Mouse (Mus musculus) forebrain, embryonic 16.5 days (tissue): ENCODE measurements around the gene Adamts10. TPM values are rescaled to one million over a fixed set of nuclear protein-coding genes. Genes with fewer than 3 reads are reported as not detected.

Source experiments
- ATAC-seq: fragments of 200-750 bp; cut with Nextera tagmentation; 2 replicates; pipeline ENCODE4 v1.8.0; 2017; ENCODE audit warnings: mild to moderate bottlenecking, moderate library complexity
- H3K27ac ChIP-seq: fragments of 300-500 bp; sonication (generic); 2 replicates; pipeline ENCODE4 v1.5.1; 2014; ENCODE audit warnings: low read length, control low read depth
- H3K27me3 ChIP-seq: fragments of 300-500 bp; sonication (generic); replicated peaks from 2 replicates; pipeline ENCODE4 v1.6.1; 2014; ENCODE audit warnings: low read length; ENCODE audit not compliant: control insufficient read depth, insufficient read depth
- H3K36me3 ChIP-seq: fragments of 300-500 bp; sonication (generic); 2 replicates; pipeline ENCODE4 v1.6.1; 2014; ENCODE audit not compliant: control insufficient read depth, insufficient read depth
- H3K4me1 ChIP-seq: fragments of 300-500 bp; sonication (generic); replicated peaks from 2 replicates; pipeline ENCODE4 v1.6.1; 2014; ENCODE audit warnings: low read length; ENCODE audit not compliant: control insufficient read depth, insufficient read depth
- H3K4me2 ChIP-seq: fragments of 300-500 bp; sonication (generic); 2 replicates; pipeline ENCODE4 v1.6.1; 2014; ENCODE audit warnings: mild to moderate bottlenecking, low read length, control low read depth
- H3K4me3 ChIP-seq: fragments of 300-500 bp; sonication (generic); replicated peaks from 2 replicates; pipeline ENCODE4 v1.5.1; 2014; ENCODE audit warnings: mild to moderate bottlenecking, low read length, control low read depth
- H3K9ac ChIP-seq: fragments of 300-500 bp; sonication (generic); replicated peaks from 2 replicates; pipeline ENCODE4 v1.6.1; 2014; ENCODE audit warnings: low read depth, low read length, control low read depth
- H3K9me3 ChIP-seq: fragments of 300-500 bp; sonication (generic); 2 replicates; pipeline ENCODE4 v1.6.1; 2016; ENCODE audit warnings: low read length; ENCODE audit not compliant: control insufficient read depth
- WGBS: fragments of 180-500 bp; shearing (Covaris S2); extraction: QIAGEN DNeasy Blood & Tissue Kit; methylation state at CpG from one replicate; pipeline ENCODE4 v1.1.7; 2014; 5-methylcytosine and 5-hydroxymethylcytosine counted together
- polyA plus RNA-seq: library from polyadenylated mRNA; unstranded; fragments of >200 nt; fragmentation: Nextera tagmentation; extraction: Ambion mirVana; gene quantifications from 2 replicates; pipeline ENCODE4 v1.2.1, GENCODE M21; 2015

Gene Adamts10
- 36.2 and 49.8 TPM in 2 replicates for polyA plus RNA-seq

- peak within 1 kb of the TSS; percentile 69 for H3K9ac ChIP-seq
- peak within 1 kb of the TSS; percentile 61 for H3K4me3 ChIP-seq
- H3K4me2 ChIP-seq: peak within 1 kb of the TSS; percentile 64
- no peaks in the 10 kb centered on the region for H3K9me3 ChIP-seq
- WGBS: under 1% methylated on average over 39 of the region's 44 CpGs
- peaks cover 2% of the 10 kb centered on the region; the same call in 1 of the 2 replicates for H3K36me3 ChIP-seq
- H3K4me1 ChIP-seq: peaks cover 21% of the 10 kb centered on the region
- peak within 1 kb of the TSS; percentile 52 for H3K27ac ChIP-seq
- peak; percentile 68 for ATAC-seq
- H3K27me3 ChIP-seq: no peaks in the 10 kb centered on the region
Observed at GRCm38 (mm10) chr17:33523918-33524755, at the start of gene Adamts10. Adamts10 (plus strand) TSS chr17:33524204.

- 57% methylated on average over 6 of the region's 6 CpGs for WGBS
Observed at GRCm38 (mm10) chr17:33484020-33484419, 40.0 kb upstream of the Adamts10 start.

DNA sequence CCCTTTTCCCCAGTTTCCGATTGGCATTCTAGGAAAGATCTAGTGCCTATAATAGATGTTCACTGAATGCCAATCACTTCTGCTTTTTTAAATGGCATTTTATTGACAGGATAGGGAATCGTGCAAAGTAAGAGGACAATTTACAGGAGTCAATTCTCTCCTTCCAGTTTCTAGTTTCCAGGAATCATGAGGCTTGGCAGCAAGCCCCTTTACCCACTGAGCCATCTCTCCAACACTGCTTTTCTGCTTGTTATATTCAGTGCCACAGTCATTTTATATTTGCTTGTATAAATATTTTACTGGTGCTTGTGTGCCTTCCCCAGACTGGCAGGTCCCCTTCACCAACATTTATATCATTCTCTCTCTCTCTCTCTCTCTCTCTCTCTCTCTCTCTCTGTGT is 36.8 kb upstream of the Adamts10 start:
- H3K4me3 ChIP-seq: no peak overlapping the region
- no peaks in the 10 kb centered on the region for H3K36me3 ChIP-seq
- no peak for ATAC-seq
- peaks cover 7% of the 10 kb centered on the region for H3K4me1 ChIP-seq
- no peak overlapping the region for H3K27ac ChIP-seq
- no peaks in the 10 kb centered on the region for H3K27me3 ChIP-seq
- H3K9ac ChIP-seq: no peak overlapping the region
- no peaks in the 10 kb centered on the region for H3K9me3 ChIP-seq
- 51% methylated on average over 2 of the region's 2 CpGs for WGBS
- no peak overlapping the region for H3K4me2 ChIP-seq

More at GRCm38 (mm10) chr17:33484020-33484419, 40.0 kb upstream of the Adamts10 start:
- Histone ChIP-seq H3K4me2 (no peak overlapping the region), H3K9me3 (no peaks in the 10 kb centered on the region), H3K9ac (no peak overlapping the region), H3K36me3 (no peaks in the 10 kb centered on the region), H3K27me3 (no peaks in the 10 kb centered on the region), H3K4me3 (no peak overlapping the region), H3K4me1 (peaks cover 7% of the 10 kb centered on the region), H3K27ac (no peak overlapping the region)
- no peak for ATAC-seq

DNA sequence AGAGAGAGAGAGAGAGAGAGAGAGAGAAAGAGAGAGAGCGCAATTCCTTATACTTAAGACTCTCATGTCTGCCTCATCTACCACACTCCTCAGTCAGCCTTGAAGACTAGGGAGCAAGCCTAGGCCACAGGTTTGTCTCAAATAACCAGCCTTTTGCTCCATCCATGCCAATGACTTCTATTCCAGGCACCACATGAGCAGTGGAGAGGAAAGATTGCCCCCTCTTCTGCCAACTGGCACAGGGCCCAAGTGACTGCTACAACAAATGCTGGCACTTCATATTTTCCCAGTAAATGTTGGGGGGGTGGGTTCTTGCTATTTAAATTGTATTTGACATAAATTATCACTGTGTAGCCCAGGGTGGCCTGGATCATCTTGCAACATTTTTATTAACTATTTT is 36.4 kb upstream of the Adamts10 start:
- Histone ChIP-seq H3K36me3 (no peaks in the 10 kb centered on the region), H3K4me2 (no peak overlapping the region), H3K27me3 (no peaks in the 10 kb centered on the region), H3K4me3 (no peak overlapping the region), H3K27ac (no peak overlapping the region), H3K9ac (no peak overlapping the region), H3K9me3 (no peaks in the 10 kb centered on the region), H3K4me1 (peaks cover 7% of the 10 kb centered on the region)
- ATAC-seq: 0 out of 2 replicates have a peak, but pooled peaks have one; percentile 18
- 87% methylated on average over 1 of the region's 1 CpGs for WGBS

- H3K4me1 ChIP-seq: peaks cover 7% of the 10 kb centered on the region
- ATAC-seq: no peak
- 96% methylated on average over 2 of the region's 2 CpGs for WGBS
- H3K4me2 ChIP-seq: no peak overlapping the region
- no peak overlapping the region for H3K4me3 ChIP-seq
- H3K9me3 ChIP-seq: no peaks in the 10 kb centered on the region
- no peak overlapping the region for H3K27ac ChIP-seq
- no peaks in the 10 kb centered on the region for H3K27me3 ChIP-seq
- H3K9ac ChIP-seq: no peak overlapping the region
- no peaks in the 10 kb centered on the region for H3K36me3 ChIP-seq
Observed at GRCm38 (mm10) chr17:33491371-33491770, 32.6 kb upstream of the Adamts10 start.

DNA sequence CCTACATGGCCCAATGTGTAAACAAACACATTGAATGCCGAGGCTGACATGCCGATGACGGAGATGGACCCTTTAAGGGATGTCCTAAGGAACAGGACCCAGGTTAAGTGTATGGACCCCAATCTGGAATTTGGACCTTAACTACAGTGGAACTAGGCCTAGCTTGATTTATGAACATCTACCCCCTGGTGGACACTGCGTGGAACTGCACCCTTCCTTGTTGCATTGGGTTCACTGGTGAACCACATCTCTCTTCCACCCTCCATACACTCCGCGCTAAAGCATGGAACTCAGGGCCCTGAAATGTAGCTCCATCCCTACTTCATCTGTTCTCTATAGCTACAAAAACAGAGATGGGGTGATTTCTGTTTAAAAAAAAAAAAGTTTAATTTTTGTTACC is 30.9 kb upstream of the Adamts10 start:
- Histone ChIP-seq H3K4me1 (peaks cover under 1% of the 10 kb centered on the region; the same call in 1 of the 2 replicates), H3K36me3 (no peaks in the 10 kb centered on the region), H3K9me3 (no peaks in the 10 kb centered on the region), H3K9ac (no peak overlapping the region), H3K4me2 (no peak overlapping the region), H3K27ac (no peak overlapping the region), H3K27me3 (no peaks in the 10 kb centered on the region), H3K4me3 (no peak overlapping the region)
- no peak for ATAC-seq
- WGBS: 68% methylated on average over 6 of the region's 6 CpGs

- Histone ChIP-seq H3K27ac (no peak overlapping the region), H3K27me3 (no peaks in the 10 kb centered on the region), H3K4me1 (no peaks in the 10 kb centered on the region), H3K9me3 (no peaks in the 10 kb centered on the region), H3K9ac (no peak overlapping the region), H3K4me2 (no peak overlapping the region), H3K36me3 (no peaks in the 10 kb centered on the region), H3K4me3 (no peak overlapping the region)
- no peak for ATAC-seq
Observed at GRCm38 (mm10) chr17:33494586-33494985, 29.4 kb upstream of the Adamts10 start.

DNA sequence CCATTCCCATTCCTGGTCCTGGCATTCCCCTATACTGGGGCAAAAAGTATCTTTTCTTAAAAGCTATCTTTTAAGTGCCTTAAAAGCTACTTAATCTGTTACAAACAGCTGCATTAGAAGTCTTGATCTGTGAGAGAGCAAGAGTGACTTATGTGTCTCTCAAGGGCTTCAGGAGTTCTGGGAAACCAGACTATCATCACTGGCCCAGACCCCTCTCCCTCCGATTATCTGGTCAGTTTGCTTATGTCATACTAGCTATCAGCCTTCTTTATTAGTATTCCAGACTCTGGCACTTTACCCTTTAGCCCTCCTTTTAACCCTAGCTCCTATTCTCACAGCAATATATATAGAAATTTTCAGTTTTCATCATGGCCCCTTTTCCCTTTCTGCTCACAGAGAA is 25.1 kb upstream of the Adamts10 start:
- Histone ChIP-seq H3K9me3 (no peaks in the 10 kb centered on the region), H3K4me1 (0 out of 2 replicates have a peak, but pooled peaks cover 2% of the 10 kb centered on the region), H3K4me2 (no peak overlapping the region), H3K4me3 (no peak overlapping the region), H3K36me3 (no peaks in the 10 kb centered on the region), H3K27me3 (no peaks in the 10 kb centered on the region), H3K9ac (no peak overlapping the region), H3K27ac (no peak overlapping the region)
- WGBS: 90% methylated on average over 1 of the region's 1 CpGs
- ATAC-seq: no peak

DNA sequence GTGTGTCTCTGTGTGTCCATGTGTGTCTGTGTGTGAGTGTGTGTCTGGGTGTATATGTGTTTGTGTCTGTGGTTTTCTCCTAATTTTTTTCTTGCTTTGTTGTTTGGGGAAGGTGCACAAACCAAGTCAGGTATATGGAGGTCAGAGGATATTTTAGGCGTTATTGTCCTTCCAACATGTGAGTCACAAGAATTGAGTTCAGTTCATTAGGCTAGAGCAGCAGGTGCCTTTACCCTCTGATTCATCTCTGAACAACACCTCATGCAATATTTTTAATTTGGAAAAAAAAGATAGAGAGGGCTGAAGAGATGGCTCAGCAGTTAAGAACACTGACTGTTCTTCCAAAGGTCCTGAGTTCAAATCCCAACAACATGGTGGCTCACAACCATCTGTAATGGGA is 15.6 kb upstream of the Adamts10 start:
- Histone ChIP-seq H3K4me3 (no peak overlapping the region), H3K9me3 (no peaks in the 10 kb centered on the region), H3K4me1 (0 out of 2 replicates have a peak, but pooled peaks cover 7% of the 10 kb centered on the region), H3K36me3 (no peaks in the 10 kb centered on the region), H3K27ac (no peak overlapping the region), H3K4me2 (no peak overlapping the region), H3K9ac (no peak overlapping the region), H3K27me3 (no peaks in the 10 kb centered on the region)
- no peak for ATAC-seq
- WGBS: 97% methylated on average over 1 of the region's 1 CpGs
